Mouse (Mus musculus) liver, adult 2 months (tissue): Measurements from ENCODE around the gene Tenm2. TPM values are rescaled to one million over a fixed set of nuclear protein-coding genes. Genes with fewer than 3 reads are reported as not detected.

ENCODE experiments used
- DNase-seq: peaks from one replicate; pipeline ENCODE4 v3.0.0-alpha.2; 2011; ENCODE audit warnings: low read depth, low spot score; ENCODE audit errors: extremely low read depth
- H3K27ac ChIP-seq: fragments of 200-500 bp; replicated peaks from 2 replicates; pipeline ENCODE4 v1.5.1; 2012; ENCODE audit warnings: low read depth, mild to moderate bottlenecking, control low read depth, inconsistent platforms, low read length; ENCODE audit not compliant: insufficient read depth
- H3K27me3 ChIP-seq: fragments of 200-500 bp; 2 replicates; pipeline ENCODE4 v1.6.1; 2012; ENCODE audit warnings: mild to moderate bottlenecking, moderate library complexity, low read length, inconsistent platforms; ENCODE audit not compliant: control insufficient read depth, insufficient read depth
- H3K36me3 ChIP-seq: fragments of 200-500 bp; 2 replicates; pipeline ENCODE4 v1.6.1; 2012; ENCODE audit warnings: low read length, inconsistent platforms; ENCODE audit not compliant: control insufficient read depth, insufficient read depth
- H3K4me1 ChIP-seq: fragments of 200-500 bp; 2 replicates; pipeline ENCODE4 v1.6.1; 2011; ENCODE audit warnings: low read length; ENCODE audit not compliant: control insufficient read depth, insufficient read depth
- H3K4me3 ChIP-seq: fragments of 200-500 bp; 2 replicates; pipeline ENCODE4 v1.5.1; 2011; ENCODE audit warnings: low read depth, mild to moderate bottlenecking, control low read depth, low read length, moderate library complexity; ENCODE audit not compliant: insufficient read depth
- H3K79me2 ChIP-seq: fragments of 200-500 bp; 2 replicates; pipeline ENCODE4 v1.6.1; 2012; ENCODE audit warnings: inconsistent platforms, mild to moderate bottlenecking, low read length, moderate library complexity; ENCODE audit not compliant: control insufficient read depth, insufficient read depth
- H3K9ac ChIP-seq: fragments of 200-500 bp; 2 replicates; pipeline ENCODE4 v1.6.1; 2012; ENCODE audit warnings: low read depth, mild to moderate bottlenecking, control low read depth, inconsistent platforms, low read length
- CTCF ChIP-seq: fragments of 200-500 bp; IDR thresholded peaks from 2 replicates; pipeline ENCODE4 v1.5.1; 2011; ENCODE audit warnings: low read depth, low read length, control low read depth
- POLR2A ChIP-seq: fragments of 200-500 bp; IDR thresholded peaks from 2 replicates; pipeline ENCODE4 v1.6.1; 2011; ENCODE audit warnings: low read length, control low read depth; ENCODE audit not compliant: insufficient read depth; ENCODE audit errors: extremely low read depth
- WGBS: fragments of 180-500 bp; shearing (Covaris S2); methylation state at CpG from one replicate; pipeline ENCODE4 v1.1.7; 2018; 5-methylcytosine and 5-hydroxymethylcytosine counted together
- polyA plus RNA-seq: library from polyadenylated mRNA; depleted of rRNA; stranded (reverse); fragments of >200 nt; gene quantifications from 2 replicates; pipeline ENCODE4 v1.2.3, GENCODE M21; 2012
- total RNA-seq: library from RNA; depleted of rRNA; stranded (reverse); fragments of >200 nt; gene quantifications from 2 replicates; pipeline ENCODE4 v1.2.3, GENCODE M21; 2014

The Tenm2 gene
- total and polyA plus RNA-seq, 2 experiments, result not detected

DNA sequence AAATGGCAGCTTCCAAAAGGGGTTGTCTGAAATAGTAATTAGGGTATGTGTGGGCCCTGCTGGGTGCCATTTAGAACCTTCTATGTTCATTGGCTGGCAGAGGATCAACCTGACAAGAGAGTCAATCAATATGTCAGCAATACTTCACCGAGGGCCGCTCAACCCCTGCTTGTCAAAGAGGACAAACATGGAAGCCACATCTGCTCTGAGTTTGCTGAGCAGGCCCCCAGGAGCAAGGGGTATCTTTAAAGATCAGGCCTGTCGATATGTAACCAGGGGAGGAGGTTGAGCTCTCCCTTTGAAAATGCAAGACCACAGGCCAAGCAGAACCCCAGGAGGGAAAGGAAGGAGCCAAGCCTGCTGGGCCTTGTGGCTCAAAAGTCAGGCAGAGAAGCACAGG is 1009.7 kb downstream of the Tenm2 start:
- Histone ChIP-seq H3K4me3 (no peak overlapping the region), H3K27ac (no peak overlapping the region), H3K36me3 (no peaks in the 10 kb centered on the region), H3K79me2 (no peaks in the 10 kb centered on the region), H3K4me1 (no peaks in the 10 kb centered on the region), H3K9ac (no peak overlapping the region), H3K27me3 (no peaks in the 10 kb centered on the region)
- no peak for TF ChIP-seq POLR2A
- no peak for TF ChIP-seq CTCF
- DNase-seq, result no peak
- WGBS, result 25% methylated on average over 3 of the region's 3 CpGs

DNA sequence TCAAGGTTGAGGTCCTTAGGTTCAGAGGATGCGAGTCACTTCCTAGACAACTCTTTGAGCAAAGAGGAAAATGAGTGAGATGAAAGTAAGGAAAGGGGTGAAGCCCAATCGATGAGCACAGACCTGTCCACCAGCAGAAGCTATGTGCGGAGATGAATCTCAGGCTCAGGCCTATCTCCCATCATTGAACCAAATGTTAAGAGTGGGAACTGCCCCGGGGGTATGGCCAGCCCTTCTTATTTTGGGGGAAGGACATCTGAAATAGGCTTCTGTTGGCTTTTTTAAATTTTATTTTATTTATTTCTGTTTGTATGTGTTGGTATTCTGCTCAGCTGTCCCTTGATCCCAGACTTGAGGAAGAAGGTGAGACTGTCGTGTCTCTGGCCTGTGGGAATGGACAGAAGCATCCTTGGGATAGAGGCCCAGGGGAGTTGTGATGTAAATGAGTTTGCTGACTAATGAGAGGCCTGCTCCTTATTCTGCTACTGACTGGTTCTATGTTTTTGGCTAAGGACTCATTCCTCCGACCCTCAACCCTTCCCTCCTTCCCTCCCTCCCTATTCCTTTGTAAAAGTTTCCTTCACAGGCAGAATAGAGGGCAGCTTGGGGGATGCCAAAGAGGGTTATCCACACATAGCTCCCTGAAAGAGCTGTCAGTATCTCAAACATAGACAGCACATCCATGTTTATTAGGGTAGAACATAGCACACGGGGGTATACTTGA is 1011.9 kb downstream of the Tenm2 start:
- no peak for TF ChIP-seq CTCF
- TF ChIP-seq POLR2A, result no peak

DNA sequence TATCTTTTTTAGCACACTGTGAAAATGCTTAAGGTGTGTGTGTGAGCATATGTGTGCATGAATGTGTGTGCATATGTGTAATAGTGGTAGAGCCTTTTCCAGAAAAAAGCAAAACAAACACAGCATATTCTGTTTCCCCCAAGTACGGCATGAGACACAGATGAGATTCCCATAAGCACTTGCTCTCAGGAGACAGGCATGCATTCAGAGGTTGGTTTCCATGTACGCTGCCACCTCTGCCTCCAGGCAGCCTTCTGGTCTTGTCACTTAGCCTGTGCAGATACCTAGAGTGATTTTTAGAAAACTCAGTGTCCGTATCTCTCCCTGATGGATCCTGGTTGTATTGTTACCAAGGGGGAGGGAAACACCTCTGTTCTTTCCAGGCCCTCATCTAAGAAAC is 1013.7 kb downstream of the Tenm2 start:
- Histone ChIP-seq H3K27me3 (no peaks in the 10 kb centered on the region), H3K9ac (no peak overlapping the region), H3K4me3 (no peak overlapping the region), H3K4me1 (no peaks in the 10 kb centered on the region), H3K27ac (no peak overlapping the region), H3K79me2 (no peaks in the 10 kb centered on the region), H3K36me3 (no peaks in the 10 kb centered on the region)
- 83% methylated on average over 3 of the region's 3 CpGs for WGBS
- no peak for DNase-seq
- TF ChIP-seq CTCF, result no peak
- TF ChIP-seq POLR2A, result no peak

More for the DNA sequence above, 1011.9 kb downstream of the Tenm2 start:
- Histone ChIP-seq H3K79me2 (no peaks in the 10 kb centered on the region), H3K27ac (no peak overlapping the region), H3K4me1 (no peaks in the 10 kb centered on the region), H3K36me3 (no peaks in the 10 kb centered on the region), H3K9ac (no peak overlapping the region), H3K4me3 (no peak overlapping the region), H3K27me3 (no peaks in the 10 kb centered on the region)
- 85% methylated on average over 7 of the region's 7 CpGs for WGBS
- no peak for DNase-seq

DNA sequence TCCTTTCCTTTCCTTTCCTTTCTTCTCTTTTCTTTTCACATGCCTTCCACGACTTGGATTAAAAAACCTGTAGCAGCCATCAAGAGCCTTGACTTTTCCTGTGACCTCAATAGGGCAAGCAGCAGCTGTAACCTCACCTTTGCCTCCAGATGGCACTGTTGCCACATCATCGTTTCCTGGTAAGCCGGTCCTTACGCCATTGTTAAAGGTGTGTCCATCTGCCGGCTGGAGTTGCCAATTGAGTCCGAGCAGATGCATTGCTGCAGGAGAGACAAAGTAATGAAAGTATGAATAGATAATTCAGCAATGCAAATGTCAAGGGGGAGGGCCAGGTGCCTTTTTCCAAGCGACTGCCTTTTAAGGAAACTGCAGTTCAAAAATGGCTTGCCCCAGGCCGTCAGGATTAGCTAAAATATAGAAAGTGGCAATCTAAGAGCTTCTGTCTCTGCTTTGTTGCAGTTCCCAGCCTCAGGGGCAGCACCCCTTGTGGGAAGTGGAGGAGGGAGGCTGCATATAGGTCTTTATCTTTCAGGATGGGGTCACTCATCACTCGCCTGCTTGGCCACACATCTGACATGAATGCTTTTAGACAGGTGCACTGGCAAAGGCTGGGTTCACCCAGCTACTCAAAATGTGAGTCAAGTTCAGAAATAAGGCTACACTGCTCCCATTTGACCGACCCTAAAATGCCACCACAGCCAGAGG is 1014.3 kb downstream of the Tenm2 start:
- peak; percentile 86 for TF ChIP-seq CTCF
- no peak for TF ChIP-seq POLR2A
- Histone ChIP-seq H3K9ac (no peak overlapping the region), H3K4me1 (no peaks in the 10 kb centered on the region), H3K27ac (no peak overlapping the region), H3K36me3 (no peaks in the 10 kb centered on the region), H3K79me2 (no peaks in the 10 kb centered on the region), H3K27me3 (no peaks in the 10 kb centered on the region), H3K4me3 (no peak overlapping the region)
- peak; percentile 69 for DNase-seq
- 18% methylated on average over 10 of the region's 10 CpGs for WGBS

DNA sequence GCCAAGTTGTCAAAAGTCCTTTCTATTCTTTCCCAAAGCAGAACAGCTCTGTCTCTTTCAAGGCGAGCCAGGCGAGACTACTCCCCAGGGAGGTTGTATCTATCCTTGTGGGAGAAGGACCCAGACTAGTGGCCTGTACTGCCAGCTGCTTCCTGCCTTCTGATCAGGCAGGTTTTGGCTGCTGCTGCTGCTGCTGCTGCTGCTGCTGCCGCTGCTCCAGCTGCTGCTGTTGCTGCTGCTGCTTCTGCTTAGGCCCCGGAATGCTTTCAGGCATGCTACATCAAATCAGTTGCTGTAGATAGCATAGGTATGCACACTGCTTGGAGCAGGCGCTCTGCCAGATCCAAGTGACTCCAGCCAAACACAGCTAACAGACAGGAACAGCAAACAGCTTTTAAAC is 1015.1 kb downstream of the Tenm2 start:
- Histone ChIP-seq H3K9ac (no peak overlapping the region), H3K79me2 (no peaks in the 10 kb centered on the region), H3K4me1 (no peaks in the 10 kb centered on the region), H3K4me3 (no peak overlapping the region), H3K27me3 (no peaks in the 10 kb centered on the region), H3K27ac (no peak overlapping the region), H3K36me3 (no peaks in the 10 kb centered on the region)
- 18% methylated on average over 5 of the region's 5 CpGs for WGBS
- no peak for DNase-seq
- no peak for TF ChIP-seq CTCF
- TF ChIP-seq POLR2A, result no peak

DNA sequence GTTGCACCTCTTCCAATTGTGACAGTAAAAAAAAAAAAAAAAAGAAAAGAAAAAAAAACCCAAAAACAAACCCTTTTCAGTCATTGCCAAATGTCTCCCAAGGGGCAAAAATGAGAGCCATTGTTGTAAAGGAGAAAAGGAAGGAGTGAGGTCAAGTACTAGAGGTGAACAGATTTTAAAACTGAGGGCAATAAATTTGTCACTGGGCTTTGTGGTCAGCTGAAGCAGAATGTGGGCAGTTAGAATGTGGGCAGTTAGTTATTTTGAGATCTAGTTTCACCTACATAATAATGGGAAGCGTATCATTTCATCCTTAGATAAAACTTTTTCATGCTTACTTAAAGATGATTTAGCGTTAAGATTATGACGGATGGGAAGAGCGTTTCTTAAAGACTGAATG is 1016.2 kb downstream of the Tenm2 start:
- Histone ChIP-seq H3K79me2 (no peaks in the 10 kb centered on the region), H3K27me3 (no peaks in the 10 kb centered on the region), H3K4me3 (no peak overlapping the region), H3K27ac (no peak overlapping the region), H3K9ac (no peak overlapping the region), H3K36me3 (no peaks in the 10 kb centered on the region), H3K4me1 (no peaks in the 10 kb centered on the region)
- WGBS, result 76% methylated on average over 4 of the region's 4 CpGs
- TF ChIP-seq CTCF, result no peak
- no peak for TF ChIP-seq POLR2A
- DNase-seq, result no peak
